Mouse (Mus musculus): Measurements from ENCODE around the gene Rbm19.
A peak's percentile ranks its signal among the peaks of the same experiment; 100 is the strongest.

The Rbm19 gene

DNA sequence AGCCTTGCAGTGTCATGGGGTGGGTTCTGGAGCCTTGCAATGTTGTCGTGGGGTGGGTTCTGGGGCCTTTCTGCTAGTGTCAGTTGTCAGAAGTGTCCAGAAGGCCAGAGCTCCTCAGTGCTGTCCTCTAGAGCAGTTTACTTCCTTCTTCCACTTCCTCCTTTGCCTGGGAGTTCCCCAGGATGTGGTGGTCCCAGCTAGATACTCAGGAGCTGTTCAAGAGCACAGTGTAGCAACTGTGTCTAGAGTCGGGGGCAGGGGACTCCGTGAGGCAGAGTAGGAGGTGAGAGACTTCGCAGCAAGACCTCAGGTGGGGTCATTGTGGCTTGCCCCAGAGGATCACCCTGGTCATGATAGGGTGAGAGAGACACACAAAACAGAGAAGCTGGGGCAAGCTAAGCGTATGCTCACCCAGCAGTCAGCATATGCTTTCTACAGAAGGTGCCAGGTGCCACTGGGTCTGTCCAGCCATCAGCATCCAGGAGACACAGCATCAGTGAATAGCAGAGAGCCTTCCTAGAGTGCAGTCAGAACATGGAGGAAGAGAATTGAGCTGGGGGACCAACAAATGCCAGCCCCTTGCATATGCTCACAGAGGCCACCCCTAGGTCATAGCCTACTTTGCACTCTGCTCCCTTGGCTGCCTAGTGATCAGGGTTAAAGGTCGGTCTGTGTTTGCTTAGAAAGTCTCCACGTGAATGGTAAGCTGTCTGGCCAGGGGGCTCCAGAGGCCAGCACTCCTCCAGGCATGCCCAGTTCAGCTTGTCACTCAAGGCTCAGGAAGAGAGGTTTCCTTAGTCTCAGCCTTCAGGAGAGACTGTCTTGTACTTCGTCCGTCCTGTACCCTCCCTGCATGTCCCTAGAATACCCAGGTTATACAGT, 49.0 kb downstream of the Rbm19 start:
- DNase-seq (ENCODE audit: low spot score in 2 of 2): no peak

DNA sequence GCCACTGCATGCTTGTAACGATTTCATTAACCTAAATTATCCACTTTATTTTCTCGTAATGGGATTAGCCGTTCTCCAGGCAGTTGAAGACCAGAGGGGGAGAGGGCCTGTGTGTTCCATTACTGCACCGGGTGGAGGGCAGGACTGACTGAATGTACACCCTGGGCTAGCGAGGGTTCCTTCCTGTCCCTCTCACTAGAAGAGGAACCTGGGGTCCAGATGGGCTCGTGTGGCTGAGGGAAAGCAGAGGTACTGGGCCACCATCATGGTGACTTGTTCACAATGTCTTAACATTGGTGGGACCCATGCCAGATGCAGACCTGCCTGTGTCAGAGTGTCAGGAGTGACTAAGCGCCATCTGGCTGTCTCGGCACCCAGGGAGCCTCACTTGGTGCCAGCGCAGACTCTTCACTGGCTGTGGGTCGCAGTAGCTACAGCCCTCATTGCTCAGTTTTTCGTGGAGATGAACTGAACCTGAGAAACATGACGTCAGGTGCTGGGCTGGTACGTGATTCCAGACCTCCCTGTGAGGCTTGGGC, 51.6 kb downstream of the Rbm19 start:
- no peak for DNase-seq (ENCODE audit: low spot score in 2 of 2)

DNA sequence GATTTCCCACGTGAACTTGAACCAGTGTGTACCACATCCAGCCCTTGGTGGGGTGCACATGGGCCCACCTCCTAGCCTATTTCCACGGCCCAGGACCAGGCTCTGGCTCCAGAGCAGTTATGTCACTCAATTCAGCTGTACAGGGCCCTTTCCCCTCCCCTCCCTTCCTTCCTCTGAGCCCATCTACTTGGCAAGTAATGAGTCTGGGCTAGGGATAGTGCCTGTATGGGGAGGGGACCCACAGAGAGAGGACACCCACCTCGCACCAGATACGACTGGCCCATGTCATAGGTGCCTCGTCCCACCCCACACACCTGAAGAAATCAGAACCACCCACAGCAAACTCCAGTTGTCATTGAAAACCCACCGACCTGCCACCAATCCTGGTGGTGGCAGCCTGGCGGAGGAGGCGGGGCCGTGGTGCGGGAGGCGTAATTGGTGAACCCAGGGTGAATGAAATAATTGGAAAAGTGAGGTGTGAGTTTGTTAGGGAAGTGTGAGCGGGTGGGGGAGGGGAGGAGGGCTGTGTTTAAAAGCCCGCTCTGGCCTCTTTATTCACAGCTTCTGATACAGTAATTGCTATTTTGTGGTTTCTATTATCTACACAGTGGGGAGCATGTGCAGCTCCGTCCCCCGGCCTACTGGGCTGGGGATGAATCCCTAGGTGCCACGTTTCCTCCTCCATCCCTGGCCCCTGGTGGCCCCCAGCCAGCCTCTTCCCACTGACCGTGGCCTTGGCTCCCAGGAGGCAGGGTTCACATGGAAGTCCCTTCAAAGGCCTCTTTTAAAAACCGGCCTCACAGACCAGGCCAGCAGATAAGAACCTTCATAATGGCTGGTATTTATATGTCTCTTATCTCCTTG, 55.8 kb downstream of the Rbm19 start:
- DNase-seq (ENCODE audit: low spot score in 2 of 2): no peak

DNA sequence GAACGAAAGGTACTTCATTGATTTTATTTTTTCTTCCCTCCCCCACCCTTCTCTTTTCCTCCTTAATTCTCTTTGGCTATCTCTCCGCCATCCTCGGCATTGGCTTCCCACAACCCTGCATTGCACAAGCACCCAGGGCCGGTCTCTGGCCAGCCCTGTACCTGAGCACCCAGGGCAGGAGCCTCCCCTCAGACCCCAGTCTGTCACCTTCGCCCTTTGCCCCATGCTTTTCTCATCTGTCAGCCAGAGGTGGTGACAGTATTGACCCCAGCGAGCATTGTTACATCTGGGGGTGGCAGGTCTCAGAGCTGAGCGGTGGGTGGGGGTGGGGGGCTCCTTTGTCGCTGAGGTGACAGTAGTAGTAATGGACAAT, 56.5 kb downstream of the Rbm19 start:
- no peak for DNase-seq (ENCODE audit: low spot score in 2 of 2)

DNA sequence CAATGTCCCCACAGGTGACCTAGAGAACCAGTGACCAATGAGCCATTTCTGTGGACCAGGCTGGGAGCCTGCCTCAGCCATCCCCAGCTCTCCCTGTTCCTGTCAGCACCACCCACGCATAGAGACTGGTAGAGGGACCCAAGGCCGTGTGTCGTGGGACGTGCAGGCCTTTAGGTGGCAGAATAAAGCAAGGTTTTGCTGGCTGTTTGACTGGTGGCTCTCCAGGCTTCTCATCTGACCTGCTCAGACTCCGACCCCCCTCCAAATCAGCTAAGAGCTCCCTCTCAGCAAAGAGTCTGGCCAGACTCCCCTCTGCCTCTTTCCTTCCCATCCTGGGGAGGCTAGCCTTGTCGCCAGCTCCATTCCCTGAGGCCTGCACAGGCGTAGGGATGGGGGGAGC, 58.1 kb downstream of the Rbm19 start:
- peak; percentile 19 to 37 for DNase-seq (ENCODE audit: low spot score in 2 of 2)

DNA sequence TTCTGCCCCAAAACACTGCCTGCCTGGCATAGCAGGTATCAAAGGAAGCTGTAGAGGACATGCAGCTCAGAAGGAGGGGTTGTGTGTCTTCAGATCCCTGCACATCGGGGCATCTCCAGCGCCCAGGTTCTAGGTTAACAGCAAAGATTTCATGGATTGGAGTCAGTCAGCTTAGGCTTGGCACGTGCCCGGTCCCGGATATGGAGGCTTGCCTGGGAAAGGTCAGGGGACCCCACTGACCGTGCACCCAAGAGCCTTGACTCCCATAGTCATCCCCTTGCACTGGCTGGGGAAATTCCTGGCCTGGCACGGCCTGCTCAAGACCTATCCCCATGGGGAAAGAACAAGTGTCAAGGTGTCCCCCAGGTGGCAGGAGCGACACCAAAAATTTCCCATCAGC, 59.0 kb downstream of the Rbm19 start:
- DNase-seq (ENCODE audit: low spot score in 2 of 2): no peak

DNA sequence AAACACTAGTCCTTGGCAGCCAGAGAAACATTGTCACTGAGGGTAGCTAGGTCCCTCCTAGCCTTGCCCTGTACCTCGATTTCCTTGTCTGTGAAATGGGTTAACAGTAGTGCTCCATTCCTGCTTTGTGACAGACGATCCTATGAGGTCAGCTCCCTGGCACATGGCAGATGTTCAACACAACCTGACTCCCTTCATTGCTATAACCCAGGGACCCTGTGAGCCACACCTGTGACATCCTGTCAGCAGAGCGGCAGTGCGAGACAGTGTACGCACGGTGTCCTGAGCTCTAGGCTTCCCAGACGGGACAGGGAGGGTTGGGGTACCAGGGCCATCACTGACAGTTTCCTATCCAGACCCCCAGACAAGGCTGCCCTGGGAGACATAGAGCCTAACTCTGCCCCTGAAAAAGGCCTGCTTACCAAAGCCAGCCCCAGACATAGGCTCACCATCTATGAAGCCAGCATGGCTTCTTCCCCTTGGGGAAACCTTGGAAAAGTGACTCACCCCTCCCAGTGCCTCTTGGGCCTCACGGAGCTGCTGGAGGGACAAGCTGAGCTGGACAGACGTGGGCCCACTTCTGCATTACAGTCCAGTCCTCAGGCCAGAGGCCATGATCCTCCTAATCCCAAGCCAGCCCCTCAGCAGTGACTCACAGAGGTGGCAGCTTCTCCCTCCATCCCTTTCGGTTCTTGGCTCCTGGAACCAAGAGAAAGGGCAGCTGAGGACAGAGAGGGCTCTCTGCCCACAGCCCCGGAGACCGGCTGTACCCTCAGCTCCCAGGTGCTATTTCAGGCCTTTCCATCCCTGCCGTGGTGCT, 60.2 kb downstream of the Rbm19 start:
- no peak for DNase-seq (ENCODE audit: low spot score in 2 of 2)

DNA sequence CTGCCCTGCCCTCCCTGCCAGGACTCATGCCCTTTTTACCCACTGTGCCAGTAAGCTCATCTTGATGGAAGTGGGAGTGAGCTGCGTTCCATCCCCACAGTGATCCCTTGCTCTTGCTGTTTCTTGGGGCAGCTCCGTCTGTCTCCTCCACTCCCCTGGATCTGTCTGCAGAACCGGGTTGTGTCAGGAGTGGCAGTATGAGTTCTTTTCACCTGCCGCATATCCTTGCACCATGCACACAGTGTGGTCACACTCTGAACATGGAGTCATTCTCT, 60.7 kb downstream of the Rbm19 start:
- no peak for DNase-seq (ENCODE audit: low spot score in 2 of 2)

DNA sequence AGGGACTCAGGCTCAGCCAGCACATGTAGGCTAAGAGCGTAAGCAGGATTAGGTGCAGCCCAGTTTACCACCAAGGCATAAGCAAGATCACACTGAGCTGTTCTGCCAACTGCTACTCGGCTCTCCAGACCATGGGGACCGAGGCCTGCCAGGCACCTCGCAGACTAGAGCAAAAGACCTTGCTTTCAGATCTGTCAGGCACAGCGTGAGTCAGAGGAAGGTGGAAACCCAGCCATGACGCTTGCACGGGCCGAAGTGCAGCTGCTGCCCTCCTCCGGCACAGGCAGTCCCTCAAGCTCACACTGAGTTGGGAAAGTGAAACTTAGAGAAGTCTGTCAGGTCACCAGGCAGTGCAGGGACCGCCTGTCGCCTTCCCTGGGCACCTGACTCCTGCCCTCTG, 63.8 kb downstream of the Rbm19 start:
- DNase-seq (ENCODE audit: low spot score in 2 of 2): no peak

DNA sequence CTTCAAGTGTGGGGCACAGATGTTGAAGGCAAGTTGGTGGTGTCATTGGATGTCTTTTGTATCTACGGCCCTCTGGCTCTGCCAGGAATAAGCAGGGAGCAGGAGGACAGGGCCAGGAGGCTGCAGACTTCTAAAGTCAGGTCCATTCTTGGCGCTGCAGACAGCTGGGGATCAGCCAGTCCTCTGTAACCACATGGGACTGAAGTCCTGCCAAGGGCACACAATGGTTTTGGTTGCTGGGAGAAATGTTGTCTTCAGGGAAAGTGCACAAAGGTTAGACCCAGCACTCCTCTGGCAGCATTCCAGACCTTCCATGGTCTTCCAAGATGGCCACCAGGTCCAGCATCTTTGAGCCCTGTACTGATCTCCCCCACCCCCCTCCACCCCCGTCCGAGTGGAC, 65.1 kb downstream of the Rbm19 start:
- DNase-seq (ENCODE audit: low spot score in 2 of 2): no peak

DNA sequence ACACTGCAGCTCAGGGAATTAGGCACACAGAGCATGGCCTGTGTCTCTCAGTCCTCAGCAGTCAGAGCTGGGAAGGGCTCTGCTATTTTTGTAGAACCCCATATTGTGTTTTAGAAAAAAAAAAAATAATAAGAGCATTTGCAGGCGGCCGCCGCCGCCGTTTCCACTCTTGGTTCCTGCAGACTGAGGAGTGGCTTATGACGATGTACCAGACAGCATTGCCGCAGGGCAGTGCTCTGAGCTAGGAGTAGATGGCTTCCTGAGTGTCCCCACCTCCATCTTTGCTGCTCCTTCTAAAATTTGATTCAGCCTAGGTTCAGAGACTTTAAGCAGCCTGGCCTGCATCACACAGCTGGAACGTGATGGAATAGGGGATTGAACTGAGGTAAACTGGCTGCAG, 67.1 kb downstream of the Rbm19 start:
- peak in 1 of 2 experiments; percentile 23 for DNase-seq (ENCODE audit: low spot score in 2 of 2)

DNA sequence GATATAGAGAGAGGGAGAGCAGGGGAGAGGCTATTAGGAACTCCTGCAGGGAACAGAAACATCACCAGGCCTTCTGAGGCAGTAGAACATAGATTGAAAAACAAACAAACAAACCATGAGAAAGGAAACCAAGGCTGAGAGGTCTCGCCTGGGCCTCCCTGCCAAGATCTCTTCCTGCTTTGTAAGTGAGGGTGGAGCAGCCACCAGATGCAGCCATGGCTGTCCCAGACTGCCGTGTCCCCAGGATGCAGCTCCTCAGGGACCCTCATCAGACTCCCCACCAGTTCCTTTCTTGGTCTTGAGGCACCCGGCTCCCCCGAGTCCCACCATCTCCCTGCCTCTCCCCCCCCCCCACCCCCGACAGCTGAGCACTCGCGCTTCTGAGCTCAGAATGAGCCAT, 67.5 kb downstream of the Rbm19 start:
- DNase-seq (ENCODE audit: low spot score in 2 of 2): no peak

DNA sequence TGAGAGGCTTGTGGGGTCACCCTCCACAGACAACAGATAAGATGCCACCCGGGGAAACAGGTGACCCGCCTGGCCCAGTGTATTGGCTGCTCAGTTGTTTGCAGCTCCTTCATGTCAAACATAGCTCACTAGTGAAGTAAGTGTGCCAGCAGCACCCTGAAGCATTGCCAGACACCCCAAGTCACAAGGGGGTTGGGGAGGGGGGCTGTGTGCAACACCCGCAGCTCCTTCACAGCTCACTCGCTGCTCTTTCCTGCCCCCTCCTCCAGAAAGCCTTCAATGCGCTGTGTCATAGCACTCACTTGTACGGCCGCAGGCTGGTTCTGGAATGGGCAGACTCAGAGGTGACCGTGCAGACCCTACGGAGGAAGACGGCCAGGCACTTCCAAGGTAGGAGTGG, 69.7 kb downstream of the Rbm19 start:
- no peak for DNase-seq (ENCODE audit: low spot score in 2 of 2)

DNA sequence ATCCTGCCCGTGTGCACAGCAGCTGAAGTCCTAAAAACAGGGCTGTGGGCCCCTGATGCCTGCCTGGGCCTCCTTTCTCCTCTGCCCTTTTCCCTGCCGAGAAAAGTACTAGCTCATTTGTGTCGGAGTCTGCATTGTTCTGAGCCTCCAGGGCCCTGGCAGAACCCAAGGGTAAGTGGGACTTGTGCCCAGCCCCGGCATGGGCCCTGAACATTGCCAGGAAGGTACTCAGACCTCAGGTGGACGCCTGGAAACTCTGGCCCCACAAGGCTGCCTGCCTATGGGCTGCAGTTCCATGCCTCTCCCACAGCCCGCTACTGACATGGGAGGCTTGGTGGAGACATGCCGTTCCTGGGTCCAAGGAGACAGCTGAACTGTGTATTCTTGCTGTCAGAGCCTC, 72.3 kb downstream of the Rbm19 start:
- DNase-seq (ENCODE audit: low spot score in 2 of 2): no peak

DNA sequence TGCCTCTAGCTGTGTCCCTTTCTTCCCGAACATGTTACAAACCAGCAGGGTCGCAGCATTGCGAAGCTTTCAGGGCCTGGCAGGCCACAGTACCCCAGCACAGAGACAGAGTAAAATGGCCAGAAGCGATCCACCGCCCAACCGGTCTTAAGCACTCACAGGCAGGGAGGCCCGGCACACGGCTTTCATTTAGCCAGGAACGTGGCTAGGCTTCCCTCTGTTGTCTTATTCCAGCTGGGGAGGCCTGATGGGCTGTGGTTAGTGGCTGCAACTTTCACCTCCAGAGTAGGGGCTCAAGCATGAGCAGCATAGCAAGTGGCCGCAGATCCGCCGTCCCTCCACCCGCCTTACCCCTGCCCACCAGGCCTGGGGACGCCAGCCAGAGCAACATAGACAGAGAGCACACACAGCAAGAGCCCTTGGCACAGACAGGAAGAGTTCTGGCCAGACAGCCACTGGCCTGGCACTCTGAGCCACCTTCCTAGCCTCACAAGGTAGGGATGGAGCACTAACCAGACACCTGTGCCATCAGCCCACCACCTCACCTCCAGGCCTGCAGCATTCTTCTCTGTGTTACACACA, 73.8 kb downstream of the Rbm19 start:
- DNase-seq (ENCODE audit: low spot score in 2 of 2): no peak

DNA sequence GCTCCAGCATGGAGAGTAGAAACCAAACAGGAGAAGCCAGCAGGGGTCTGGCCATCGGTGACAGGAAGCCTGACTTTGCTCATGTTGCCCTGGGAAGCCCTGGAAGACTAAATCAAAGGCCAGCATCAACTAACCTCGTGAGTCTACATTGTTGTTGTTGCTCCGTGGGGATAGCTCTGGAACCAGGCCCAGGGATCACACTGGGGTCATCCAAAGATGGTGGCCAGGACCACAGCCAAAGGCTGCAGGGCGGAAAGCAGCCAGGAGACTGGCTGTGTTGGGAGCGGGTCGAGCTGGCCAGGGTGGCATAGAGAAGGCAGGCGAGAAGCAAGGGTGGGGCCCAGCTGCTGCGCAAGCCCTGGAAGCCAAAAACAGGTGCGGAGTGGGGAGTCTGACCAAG, 75.4 kb downstream of the Rbm19 start:
- no peak for DNase-seq (ENCODE audit: low spot score in 2 of 2)

DNA sequence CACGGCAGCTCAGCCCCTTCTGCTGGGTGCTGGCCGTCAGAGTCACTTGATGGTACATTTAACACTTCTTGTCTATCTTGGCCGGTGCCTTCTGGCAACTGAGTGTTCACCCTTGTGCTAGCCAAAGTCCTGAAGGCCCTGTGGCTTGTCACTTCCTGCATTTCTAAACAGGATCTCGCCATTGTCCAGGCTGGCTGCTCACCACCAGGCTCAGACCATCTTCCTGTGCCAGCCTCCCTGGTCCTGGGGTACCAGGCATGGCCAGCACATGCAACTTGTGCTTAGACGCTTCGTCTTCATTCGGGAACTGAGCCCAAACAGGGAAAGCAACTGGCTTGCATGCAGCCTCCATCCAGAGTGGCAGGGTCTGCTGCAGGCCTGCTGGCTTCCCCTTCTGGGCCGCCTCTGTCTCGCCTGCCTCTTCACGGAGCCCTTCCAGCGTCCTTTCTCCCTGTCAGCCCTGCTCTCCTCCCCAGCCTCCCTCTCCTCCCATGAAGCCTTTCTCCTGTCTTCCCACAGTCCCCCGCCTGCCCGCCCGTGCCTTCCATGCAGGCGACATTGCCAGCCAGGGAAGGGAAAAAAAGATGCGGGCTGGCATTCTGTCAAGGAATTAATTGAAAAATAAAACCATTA, 78.2 kb downstream of the Rbm19 start:
- DNase-seq (ENCODE audit: low spot score in 2 of 2): no peak

DNA sequence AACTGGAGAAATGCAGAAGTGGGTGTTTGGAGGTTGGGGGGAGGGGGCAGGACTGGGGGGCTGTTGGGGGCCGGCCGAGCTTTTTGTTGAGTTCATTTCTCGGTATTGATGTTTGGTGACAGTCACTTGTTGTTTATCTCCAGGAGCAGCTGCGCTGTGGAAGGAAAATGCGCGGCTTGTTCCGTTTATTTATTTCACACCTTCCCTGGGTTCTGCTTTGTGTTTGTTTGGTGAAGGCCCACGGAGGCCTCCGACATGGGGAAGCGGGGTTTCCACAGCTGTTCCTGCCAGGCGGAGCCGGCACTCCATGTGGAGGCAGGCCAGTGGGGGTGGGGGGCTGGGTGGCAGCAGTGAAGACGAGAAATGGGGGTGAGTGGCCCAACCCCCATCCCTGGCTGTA, 78.7 kb downstream of the Rbm19 start:
- no peak for DNase-seq (ENCODE audit: low spot score in 2 of 2)

DNA sequence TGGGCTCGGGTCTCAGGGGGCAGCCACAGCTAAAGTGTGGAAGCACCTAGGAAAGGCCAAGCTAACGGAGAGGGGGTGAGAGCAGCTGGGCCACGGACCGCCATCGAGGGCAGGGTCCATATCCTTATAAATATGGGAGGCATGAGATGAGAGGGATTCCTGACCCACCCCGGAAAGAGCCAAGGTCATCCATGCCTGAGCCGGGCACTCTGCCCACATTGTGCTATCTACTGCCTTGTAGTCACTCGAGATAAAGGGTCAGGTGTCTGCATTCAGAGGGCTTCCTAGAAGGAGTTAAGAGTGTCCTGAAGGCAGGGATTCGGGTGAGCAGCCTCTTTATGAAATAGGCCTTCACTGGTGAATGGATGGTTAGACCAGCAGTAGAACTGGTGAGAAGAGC, 80.6 kb downstream of the Rbm19 start:
- DNase-seq (ENCODE audit: low spot score in 2 of 2): no peak

DNA sequence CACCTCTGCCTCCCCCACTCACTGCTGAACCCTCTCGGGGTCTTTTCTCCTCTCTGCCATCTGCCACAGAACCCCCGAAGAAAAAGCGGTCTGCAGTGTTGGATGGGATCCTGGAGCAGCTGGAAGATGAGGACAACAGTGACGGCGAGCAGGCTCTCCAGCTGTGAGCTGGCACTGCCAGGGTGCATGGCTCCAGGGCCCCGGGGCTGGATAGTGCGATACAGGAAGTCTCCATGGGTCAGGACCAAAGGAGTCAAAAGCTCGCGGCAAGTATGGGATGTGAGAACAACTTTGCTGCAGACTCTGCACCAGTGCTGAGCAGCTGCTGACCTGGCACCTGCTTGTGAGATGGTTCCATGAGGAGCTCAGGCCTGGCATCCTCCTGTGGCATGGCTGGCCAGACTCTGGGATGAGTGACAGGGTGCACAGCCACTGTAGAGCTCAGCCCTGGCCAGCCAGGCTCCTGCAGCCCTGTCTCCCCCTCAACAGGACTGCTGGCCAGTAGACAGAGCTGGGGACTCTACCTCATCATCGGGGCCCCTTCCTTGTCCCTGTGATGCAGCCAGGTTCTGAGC, 81.6 kb downstream of the Rbm19 start:
- no peak for DNase-seq (ENCODE audit: low spot score in 2 of 2)

DNA sequence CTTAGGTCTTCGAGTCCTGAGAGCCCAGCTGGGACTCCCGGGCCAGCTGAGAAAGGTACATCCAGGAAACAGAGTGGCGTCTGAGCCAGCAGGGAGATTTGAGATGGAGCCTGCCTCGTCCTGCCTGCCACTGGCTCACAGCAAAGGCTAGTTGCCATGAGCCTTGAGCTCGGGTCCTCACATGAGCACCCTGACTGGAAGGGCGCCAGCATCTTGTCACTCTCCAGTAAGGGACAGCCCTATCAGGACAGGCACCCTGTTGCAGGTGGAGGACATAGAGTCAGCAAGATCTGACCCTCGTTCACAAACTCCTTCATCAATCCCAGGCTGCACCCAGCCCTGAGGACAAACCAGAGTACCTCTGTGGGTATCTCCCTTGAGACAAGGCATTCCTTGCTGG, 83.6 kb downstream of the Rbm19 start:
- no peak for DNase-seq (ENCODE audit: low spot score in 2 of 2)
